Mouse (Mus musculus) cerebellum, adult 2 months (tissue): ENCODE measurements around the gene Hist1h2bb. TPM values are rescaled to one million over a fixed set of nuclear protein-coding genes. Genes with fewer than 3 reads are reported as not detected.

Experiments used
- DNase-seq, 2 experiments: peaks; one replicate each; pipeline ENCODE4 v3.0.0; 2021
- H3K27ac ChIP-seq: fragments of 200-500 bp; 2 replicates; pipeline ENCODE4 v1.5.1; 2012; ENCODE audit warnings: low read length, control low read depth, inconsistent platforms; ENCODE audit not compliant: insufficient read depth
- H3K27me3 ChIP-seq: fragments of 200-500 bp; 2 replicates; pipeline ENCODE4 v1.6.1; 2012; ENCODE audit warnings: inconsistent platforms, mild to moderate bottlenecking, low read length, moderate library complexity; ENCODE audit not compliant: control insufficient read depth, insufficient read depth
- H3K4me1 ChIP-seq: fragments of 200-500 bp; 2 replicates; pipeline ENCODE4 v1.6.1; 2011; ENCODE audit warnings: low read length; ENCODE audit not compliant: control insufficient read depth, insufficient read depth
- H3K4me3 ChIP-seq: fragments of 200-500 bp; replicated peaks from 2 replicates; pipeline ENCODE3; 2011; ENCODE audit warnings: mild to moderate bottlenecking, low read depth, low read length, control low read depth; ENCODE audit not compliant: insufficient read depth
- CTCF ChIP-seq: fragments of 200-500 bp; IDR thresholded peaks from 2 replicates; pipeline ENCODE4 v1.5.1; 2011; ENCODE audit warnings: low read depth, mild to moderate bottlenecking, control low read depth, low read length, moderate library complexity, borderline replicate concordance; ENCODE audit not compliant: insufficient read depth
- POLR2A ChIP-seq: fragments of 200-500 bp; IDR thresholded peaks from 2 replicates; pipeline ENCODE4 v1.6.1; 2011; ENCODE audit warnings: low read length, control low read depth, borderline replicate concordance; ENCODE audit not compliant: insufficient read depth
- WGBS: fragments of 180-500 bp; shearing (Covaris S2); methylation state at CpG from one replicate; pipeline ENCODE4 v1.1.7; 2018; 5-methylcytosine and 5-hydroxymethylcytosine counted together
- polyA plus RNA-seq: library from polyadenylated mRNA; depleted of rRNA; stranded (reverse); fragments of >200 nt; gene quantifications from 2 replicates; pipeline ENCODE4 v1.2.3, GENCODE M21; 2012

Gene Hist1h2bb
- polyA plus RNA-seq, 1 experiment: 0.56 TPM

GRCm38 (mm10) chr13:23740910-23741309 lies 5.6 kb upstream of the Hist1h2bb start:
- TF ChIP-seq CTCF (no peak), POLR2A (no peak)
- WGBS: 74% methylated on average over 5 of the region's 5 CpGs
- Histone ChIP-seq H3K27me3 (no peaks in the 10 kb centered on the region), H3K4me3 (no peak overlapping the region), H3K27ac (no peak overlapping the region), H3K4me1 (no peaks in the 10 kb centered on the region)
- no peak for DNase-seq

DNA sequence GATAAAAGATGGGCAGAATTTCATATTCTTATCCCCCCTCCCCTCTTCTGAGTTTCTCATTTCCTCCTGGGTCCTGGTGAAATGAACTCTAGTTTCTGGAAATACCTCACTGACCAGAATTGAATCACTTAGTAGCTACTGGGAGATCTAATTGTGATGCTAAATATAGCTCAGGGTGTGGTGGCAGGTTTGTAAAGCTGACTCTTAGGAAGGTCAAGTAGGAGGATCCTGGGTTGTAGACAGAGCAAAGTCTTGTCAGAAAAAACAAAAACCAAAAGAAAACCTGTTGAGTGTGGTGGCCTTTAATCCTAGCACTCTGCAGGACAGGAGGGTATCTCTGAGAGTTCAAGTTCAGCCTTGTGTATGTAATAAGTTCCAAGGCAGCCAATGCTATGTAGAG lies 4.5 kb upstream of the Hist1h2bb start:
- TF ChIP-seq POLR2A (no peak), CTCF (no peak)
- DNase-seq: no peak
- H3K27ac ChIP-seq: no peak overlapping the region
- H3K4me3 ChIP-seq: no peak overlapping the region
- H3K27me3 ChIP-seq: no peaks in the 10 kb centered on the region
- no peaks in the 10 kb centered on the region for H3K4me1 ChIP-seq

- no peak for TF ChIP-seq CTCF
- no peak for TF ChIP-seq POLR2A
Observed at GRCm38 (mm10) chr13:23743215-23743614, 3.3 kb upstream of the Hist1h2bb start.

GRCm38 (mm10) chr13:23743963-23744362 lies 2.6 kb upstream of the Hist1h2bb start:
- 32% methylated on average over 4 of the region's 4 CpGs for WGBS
- TF ChIP-seq CTCF: no peak
- no peak for TF ChIP-seq POLR2A
- Histone ChIP-seq H3K27me3 (no peaks in the 10 kb centered on the region), H3K4me1 (no peaks in the 10 kb centered on the region), H3K4me3 (no peak overlapping the region), H3K27ac (no peak overlapping the region)
- DNase-seq: no peak

More at GRCm38 (mm10) chr13:23743215-23743614, 3.3 kb upstream of the Hist1h2bb start:
- WGBS: 83% methylated on average over 5 of the region's 5 CpGs
- Histone ChIP-seq H3K4me1 (no peaks in the 10 kb centered on the region), H3K27ac (no peak overlapping the region), H3K4me3 (no peak overlapping the region), H3K27me3 (no peaks in the 10 kb centered on the region)
- no peak for DNase-seq

DNA sequence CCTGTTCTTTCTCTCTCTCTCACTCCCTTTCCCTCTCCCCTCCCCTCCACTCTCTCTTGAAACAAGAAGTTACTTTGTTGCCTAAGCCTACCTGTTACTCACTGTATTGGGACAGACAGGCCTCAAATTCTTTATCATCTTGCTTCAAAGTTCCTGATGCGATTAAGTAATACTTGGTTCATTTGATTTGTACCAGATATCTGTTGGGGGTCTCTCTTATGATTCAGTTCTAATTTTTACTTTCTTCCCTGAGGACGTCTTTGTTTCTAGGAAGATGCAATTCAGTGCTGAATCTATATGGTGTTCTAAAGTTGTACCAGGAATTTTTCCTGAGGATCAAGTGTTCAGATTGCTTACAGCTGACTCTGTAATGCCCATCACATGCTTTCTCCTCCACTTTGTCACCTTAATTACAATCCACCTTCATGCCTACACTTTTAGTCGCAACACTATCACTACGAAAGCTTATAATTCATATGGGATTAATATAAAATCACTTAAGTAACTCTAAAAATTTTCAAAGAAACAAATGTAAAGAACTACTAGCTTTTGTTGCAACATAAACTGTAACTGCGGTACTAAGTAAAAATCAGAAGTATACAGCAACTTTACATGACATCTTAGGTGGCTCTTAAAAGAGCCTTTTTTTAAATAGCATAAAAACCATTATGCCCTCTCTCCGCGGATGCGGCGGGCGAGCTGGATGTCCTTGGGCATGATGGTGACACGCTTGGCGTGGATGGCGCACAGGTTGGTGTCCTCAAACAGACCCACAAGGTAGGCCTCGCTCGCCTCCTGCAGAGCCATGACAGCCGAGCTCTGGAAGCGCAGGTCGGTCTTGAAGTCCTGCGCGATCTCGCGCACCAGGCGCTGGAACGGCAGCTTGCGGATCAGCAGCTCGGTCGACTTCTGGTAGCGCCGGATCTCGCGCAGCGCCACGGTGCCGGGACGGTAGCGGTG lies 1.8 kb upstream of the Hist1h2bb start:
- Histone ChIP-seq H3K27ac (no peak overlapping the region), H3K27me3 (no peaks in the 10 kb centered on the region), H3K4me3 (no peak overlapping the region), H3K4me1 (no peaks in the 10 kb centered on the region)
- DNase-seq: no peak
- TF ChIP-seq POLR2A (no peak), CTCF (no peak)
- 5% methylated on average over 22 of the region's 36 CpGs for WGBS

GRCm38 (mm10) chr13:23745381-23746161 lies 963 bp upstream of the Hist1h2bb start, which contains the start of gene Hist1h3c:
TSS of gene Hist1h3c (minus strand) at chr13:23745602.
- TF ChIP-seq CTCF: no peak
- no peak for TF ChIP-seq POLR2A
- Histone ChIP-seq H3K4me1 (no peaks in the 10 kb centered on the region), H3K4me3 (peak within 1 kb of the TSS; percentile 58), H3K27me3 (no peaks in the 10 kb centered on the region), H3K27ac (peak within 1 kb of the TSS; percentile 86)
- peak; percentile 82 for DNase-seq
- 1% methylated on average over 28 of the region's 28 CpGs for WGBS

GRCm38 (mm10) chr13:23747081-23747891 lies 752 bp downstream of the Hist1h2bb start:
- no peaks in the 10 kb centered on the region for H3K4me1 ChIP-seq
- H3K27ac ChIP-seq: peak overlapping the region; percentile 73
- DNase-seq: no peak
- WGBS: 5% methylated on average over 13 of the region's 13 CpGs
- no peaks in the 10 kb centered on the region for H3K27me3 ChIP-seq
- peak overlapping the region; percentile 19 for H3K4me3 ChIP-seq
- TF ChIP-seq POLR2A (no peak), CTCF (no peak)
